Mouse (Mus musculus): ENCODE measurements around the gene Hrct1. TPM values are rescaled to one million over a fixed set of nuclear protein-coding genes. Genes with fewer than 3 reads are reported as not detected.
A peak's percentile ranks its signal among the peaks of the same experiment; 100 is the strongest.

Gene Hrct1
- total RNA-seq, 2 experiments from 2014 or later, result 4.7 to 5.1 TPM

- peak in 1 of 2 experiments; percentile 27 for DNase-seq
- intact Hi-C loops (cut with DNase I), result loop anchor here (1.0 kb wide), 1 partner anchor 16 kb away; no protein-coding TSS in a partner anchor
These were observed 577 bp upstream of the Hrct1 start for GRCm38 (mm10) chr4:43726228-43726993.

GRCm38 (mm10) chr4:43727718-43728575 lies 959 bp downstream of the Hrct1 start:
- intact Hi-C loops (cut with DNase I), result no loop called here
- no peak for DNase-seq

- intact Hi-C loops (cut with DNase I), result no loop called here
These were observed 1.6 kb downstream of the Hrct1 start for GRCm38 (mm10) chr4:43728576-43728954.

GRCm38 (mm10) chr4:43729126-43729525 lies 2.1 kb downstream of the Hrct1 start:
- DNase-seq, result peak in 1 of 2 experiments; percentile 31
- intact Hi-C loops (cut with DNase I), result no loop called here

More at GRCm38 (mm10) chr4:43728576-43728954, 1.6 kb downstream of the Hrct1 start:
- peak; percentile 69 to 74 for DNase-seq

GRCm38 (mm10) chr4:43729794-43730550 lies 3.0 kb downstream of the Hrct1 start, which contains the start of gene Spaar:
Spaar (plus strand) TSS chr4:43730034.
- DNase-seq, result peak; percentile 72 to 77
- intact Hi-C loops (cut with DNase I), result no loop called here

- DNase-seq, result peak; percentile 46 to 53
- intact Hi-C loops (cut with DNase I), result no loop called here
These were observed 3.8 kb downstream of the Hrct1 start for GRCm38 (mm10) chr4:43730750-43731297.

- intact Hi-C loops (cut with DNase I), result no loop called here
- DNase-seq, result peak in 1 of 2 experiments; percentile 23
These were observed 5.2 kb downstream of the Hrct1 start for GRCm38 (mm10) chr4:43732171-43732570.

GRCm38 (mm10) chr4:43733186-43733585 lies 6.2 kb downstream of the Hrct1 start:
- DNase-seq, result peak; percentile 29 to 35
- intact Hi-C loops (cut with DNase I), result no loop called here

- DNase-seq, result no peak
- intact Hi-C loops (cut with DNase I), result no loop called here
These were observed 10.2 kb downstream of the Hrct1 start for GRCm38 (mm10) chr4:43737144-43737543.

GRCm38 (mm10) chr4:43738989-43739674 lies 12.1 kb downstream of the Hrct1 start:
- no peak for DNase-seq
- intact Hi-C loops (cut with DNase I), result no loop called here

- intact Hi-C loops (cut with DNase I), result loop anchor here (10.0 kb wide), 1 partner anchor 233 kb away; no protein-coding TSS in a partner anchor
- DNase-seq, result no peak
These were observed 14.5 kb downstream of the Hrct1 start for GRCm38 (mm10) chr4:43741526-43741925.

GRCm38 (mm10) chr4:43742637-43743036 lies 15.6 kb downstream of the Hrct1 start:
- DNase-seq, result no peak
- intact Hi-C loops (cut with DNase I), result loop anchor here (1.0 to 10.0 kb wide), 2 partner anchors 16 to 232 kb away; no protein-coding TSS in a partner anchor

GRCm38 (mm10) chr4:43743099-43743498 lies 16.1 kb downstream of the Hrct1 start:
- peak in 1 of 2 experiments; percentile 40 for DNase-seq
- intact Hi-C loops (cut with DNase I), result loop anchor here (10.0 kb wide), 1 partner anchor 232 kb away; no protein-coding TSS in a partner anchor

- intact Hi-C loops (cut with DNase I), result loop anchor here (1.0 to 10.0 kb wide), 2 partner anchors 116 to 230 kb away; no protein-coding TSS in a partner anchor
- peak in 1 of 2 experiments; percentile 44 for DNase-seq
These were observed 18.2 kb downstream of the Hrct1 start for GRCm38 (mm10) chr4:43745187-43745586.

GRCm38 (mm10) chr4:43757213-43757612 lies 30.2 kb downstream of the Hrct1 start:
- DNase-seq, result peak in 1 of 2 experiments; percentile 14
- intact Hi-C loops (cut with DNase I), result no loop called here

- intact Hi-C loops (cut with DNase I), result loop anchor here (2.0 kb wide), 1 partner anchor 101 kb away; no protein-coding TSS in a partner anchor
- DNase-seq, result peak in 1 of 2 experiments; percentile 43
These were observed 32.8 kb downstream of the Hrct1 start for GRCm38 (mm10) chr4:43759571-43760418.

- intact Hi-C loops (cut with DNase I), result loop anchor here (2.0 kb wide), 1 partner anchor 100 kb away; no protein-coding TSS in a partner anchor
- DNase-seq, result peak; percentile 47 to 62
These were observed 33.5 kb downstream of the Hrct1 start for GRCm38 (mm10) chr4:43760460-43760859.

- intact Hi-C loops (cut with DNase I), result loop anchor here (2.0 kb wide), 1 partner anchor 99 kb away; no protein-coding TSS in a partner anchor
- DNase-seq, result no peak
These were observed 34.3 kb downstream of the Hrct1 start for GRCm38 (mm10) chr4:43761336-43761735.

Measured in heart, postnatal 14 days (tissue).